Mouse (Mus musculus) hindbrain, embryonic 11.5 days (tissue): Measurements from ENCODE around the gene Hoxa4. TPM values are rescaled to one million over a fixed set of nuclear protein-coding genes. Genes with fewer than 3 reads are reported as not detected.

Experiments
- ATAC-seq: fragments of 200-750 bp; cut with Nextera tagmentation; 2 replicates; pipeline ENCODE4 v1.8.0; 2017; ENCODE audit warnings: mild to moderate bottlenecking, moderate TSS enrichment, moderate library complexity; ENCODE audit not compliant: low FRiP score
- DNase-seq: peaks from one replicate; pipeline ENCODE4 v3.0.0-alpha.2; 2015; ENCODE audit warnings: low spot score
- H3K27ac ChIP-seq: fragments of 300-500 bp; sonication (generic); 2 replicates; pipeline ENCODE4 v1.5.1; 2014; ENCODE audit warnings: mild to moderate bottlenecking, low read depth, low read length
- H3K27me3 ChIP-seq: fragments of 300-500 bp; sonication (generic); 2 replicates; pipeline ENCODE4 v1.6.1; 2014; ENCODE audit warnings: mild to moderate bottlenecking, low read length, moderate library complexity, mixed read lengths; ENCODE audit not compliant: control insufficient read depth, insufficient read depth
- H3K36me3 ChIP-seq: fragments of 300-500 bp; sonication (generic); 2 replicates; pipeline ENCODE4 v1.6.1; 2014; ENCODE audit warnings: mild to moderate bottlenecking, low read length, moderate library complexity, mixed read lengths; ENCODE audit not compliant: control insufficient read depth, insufficient read depth
- H3K4me1 ChIP-seq: fragments of 300-500 bp; sonication (generic); replicated peaks from 2 replicates; pipeline ENCODE4 v1.6.1; 2014; ENCODE audit warnings: low read length, mixed read lengths; ENCODE audit not compliant: control insufficient read depth, insufficient read depth
- H3K4me2 ChIP-seq: fragments of 300-500 bp; sonication (generic); replicated peaks from 2 replicates; pipeline ENCODE4 v1.6.1; 2014; ENCODE audit warnings: mild to moderate bottlenecking, low read depth, low read length
- H3K4me3 ChIP-seq: fragments of 300-500 bp; sonication (generic); 2 replicates; pipeline ENCODE4 v1.5.1; 2014; ENCODE audit warnings: low read depth, low read length
- H3K9ac ChIP-seq: fragments of 300-500 bp; sonication (generic); 2 replicates; pipeline ENCODE4 v1.6.1; 2014; ENCODE audit warnings: low read depth, low read length
- H3K9me3 ChIP-seq: fragments of 300-500 bp; sonication (generic); 2 replicates; pipeline ENCODE4 v1.6.1; 2016; ENCODE audit warnings: low read length; ENCODE audit not compliant: control insufficient read depth
- WGBS: fragments of 180-500 bp; shearing (Covaris S2); extraction: QIAGEN DNeasy Blood & Tissue Kit; methylation state at CpG from one replicate; pipeline ENCODE4 v1.1.7; 2014; 5-methylcytosine and 5-hydroxymethylcytosine counted together
- polyA plus RNA-seq: library from polyadenylated mRNA; unstranded; fragments of >200 nt; fragmentation: Nextera tagmentation; extraction: Ambion mirVana; gene quantifications from 2 replicates; pipeline ENCODE4 v1.2.1, GENCODE M21; 2014

Gene Hoxa4
- polyA plus RNA-seq, 1 experiment from 2014 or later = 12.8 TPM

DNA sequence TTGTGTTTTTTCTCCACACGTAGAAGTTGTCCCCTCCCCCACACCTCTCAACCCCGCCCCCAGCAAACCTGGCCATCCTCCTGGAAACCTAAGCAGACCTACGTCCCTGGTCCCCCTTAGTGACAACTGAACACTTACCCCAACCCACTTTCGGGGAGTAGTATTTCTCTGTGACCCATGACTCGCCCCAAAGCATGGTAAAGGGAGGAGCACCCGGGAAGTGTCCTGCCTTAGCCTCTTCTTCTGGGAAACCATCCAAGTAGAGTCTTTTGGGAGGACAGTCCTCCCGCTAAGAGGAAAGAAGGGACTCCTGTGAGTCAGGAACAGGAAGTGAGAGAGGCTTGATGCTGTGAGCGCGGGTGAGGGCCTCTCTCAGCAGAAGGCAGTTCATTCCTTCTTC, 31.6 kb downstream of the Hoxa4 start:
- H3K9ac ChIP-seq = peak overlapping the region; percentile 84
- DNase-seq (peak; percentile 49), ATAC-seq (no peak)
- H3K4me1 ChIP-seq = no peaks in the 10 kb centered on the region
- 0% methylated on average over 6 of the region's 9 CpGs for WGBS
- H3K9me3 ChIP-seq = no peaks in the 10 kb centered on the region
- H3K4me3 ChIP-seq = peak overlapping the region; percentile 76
- peak overlapping the region; percentile 95 for H3K4me2 ChIP-seq
- peak overlapping the region; percentile 94 for H3K27ac ChIP-seq
- no peaks in the 10 kb centered on the region for H3K36me3 ChIP-seq
- H3K27me3 ChIP-seq = peaks cover 45% of the 10 kb centered on the region

DNA sequence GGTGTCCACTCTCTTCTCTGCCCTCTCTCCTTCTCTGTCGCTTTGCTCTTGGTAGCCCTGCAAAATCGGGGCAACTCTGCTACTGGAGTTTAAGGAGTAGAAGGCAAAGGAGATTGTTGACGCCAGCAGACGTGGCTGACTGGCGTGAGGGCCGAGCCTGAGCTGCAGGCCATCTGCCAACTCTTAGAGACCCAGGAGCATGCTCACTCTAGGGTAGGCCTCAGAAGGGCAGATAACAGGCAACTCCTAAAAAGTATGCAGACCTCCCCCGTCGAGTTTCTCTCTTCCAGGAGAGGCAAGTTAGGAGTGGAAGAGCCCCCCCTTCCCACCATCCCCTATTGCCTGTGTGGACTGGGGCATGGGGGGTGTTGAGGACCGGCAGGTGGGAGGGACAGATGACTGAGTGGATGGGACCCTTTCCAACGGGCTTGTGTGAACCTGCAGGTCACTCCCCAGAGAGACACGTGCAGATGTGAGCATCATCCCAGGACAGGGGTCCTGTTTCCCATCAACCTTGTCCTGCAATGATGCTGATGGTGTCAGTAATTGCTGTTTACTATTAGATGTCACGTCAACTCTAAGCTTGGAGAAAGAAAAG, 32.3 kb downstream of the Hoxa4 start:
- H3K9me3 ChIP-seq = no peaks in the 10 kb centered on the region
- H3K4me2 ChIP-seq = peak overlapping the region; percentile 95
- H3K4me1 ChIP-seq = no peaks in the 10 kb centered on the region
- peak overlapping the region; percentile 94 for H3K27ac ChIP-seq
- DNase-seq (peak; percentile 59), ATAC-seq (0 out of 2 replicates have a peak, but pooled peaks have one; percentile 10)
- peak overlapping the region; percentile 84 for H3K9ac ChIP-seq
- peaks cover 50% of the 10 kb centered on the region for H3K27me3 ChIP-seq
- WGBS = 2% methylated on average over 12 of the region's 12 CpGs
- H3K36me3 ChIP-seq = no peaks in the 10 kb centered on the region
- peak overlapping the region; percentile 76 for H3K4me3 ChIP-seq

GRCm38 (mm10) chr6:52158276-52159051, 33.1 kb downstream of the Hoxa4 start, which contains the start of gene Hoxa1:
Gene Hoxa1, minus strand, starts transcription at chr6:52158317.
- Histone ChIP-seq H3K27me3 (peaks cover 53% of the 10 kb centered on the region), H3K4me1 (no peaks in the 10 kb centered on the region), H3K4me3 (peak within 1 kb of the TSS; percentile 76), H3K9ac (peak within 1 kb of the TSS; percentile 84), H3K36me3 (no peaks in the 10 kb centered on the region), H3K27ac (peak within 1 kb of the TSS; percentile 94), H3K9me3 (no peaks in the 10 kb centered on the region), H3K4me2 (peak within 1 kb of the TSS; percentile 95)
- DNase-seq = peak; percentile 86
- ATAC-seq = peak; percentile 91
- WGBS = under 1% methylated on average over 52 of the region's 55 CpGs

DNA sequence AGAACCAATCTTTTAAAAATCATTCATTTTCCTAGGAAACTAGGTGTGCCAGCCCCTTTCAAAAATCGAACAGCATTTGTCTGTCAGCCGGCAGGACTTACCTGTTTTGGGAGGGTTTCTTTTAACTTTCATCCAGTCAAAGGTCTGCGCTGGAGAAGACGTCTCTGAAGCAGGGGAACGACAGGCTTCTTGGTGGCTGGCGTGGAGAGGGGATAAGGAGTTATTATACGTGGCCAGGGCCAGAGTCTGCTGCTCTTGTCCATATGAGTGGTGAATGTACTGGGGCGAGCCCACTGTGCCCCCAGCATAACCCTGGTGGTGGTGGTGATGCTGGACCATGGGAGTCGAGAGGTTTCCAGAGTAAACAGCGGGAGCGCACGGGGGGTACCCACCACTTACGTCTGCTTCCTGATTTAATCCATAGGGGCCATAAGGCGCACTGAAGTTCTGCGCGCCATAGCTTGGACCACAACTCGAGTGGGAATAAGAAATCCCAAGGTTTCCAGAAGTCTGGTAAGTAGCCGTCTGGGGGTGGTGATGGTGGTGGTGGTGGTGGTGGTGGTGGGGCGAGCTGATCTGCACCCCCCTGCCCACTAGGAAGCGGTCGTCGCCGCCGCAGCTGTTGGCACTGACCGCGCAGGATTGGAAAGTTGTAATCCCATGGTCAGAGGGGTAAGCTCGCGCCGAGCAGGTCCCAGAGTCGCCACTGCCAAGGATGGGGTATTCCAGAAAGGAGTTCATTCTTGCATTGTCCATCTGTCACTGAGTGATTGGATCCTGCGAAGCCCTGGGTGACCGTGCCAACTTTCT, 33.9 kb downstream of the Hoxa4 start:
- H3K4me1 ChIP-seq = no peaks in the 10 kb centered on the region
- peak; percentile 44 for DNase-seq
- peak overlapping the region; percentile 37; the same call in 1 of the 2 replicates for H3K27ac ChIP-seq
- peak overlapping the region; percentile 95 for H3K4me2 ChIP-seq
- no peaks in the 10 kb centered on the region for H3K9me3 ChIP-seq
- peak; percentile 63; the same call in 1 of the 2 replicates for ATAC-seq
- H3K36me3 ChIP-seq = no peaks in the 10 kb centered on the region
- H3K9ac ChIP-seq = peak overlapping the region; percentile 44; the same call in 1 of the 2 replicates
- 1% methylated on average over 32 of the region's 32 CpGs for WGBS
- H3K4me3 ChIP-seq = peak overlapping the region; percentile 76
- peaks cover 56% of the 10 kb centered on the region for H3K27me3 ChIP-seq

DNA sequence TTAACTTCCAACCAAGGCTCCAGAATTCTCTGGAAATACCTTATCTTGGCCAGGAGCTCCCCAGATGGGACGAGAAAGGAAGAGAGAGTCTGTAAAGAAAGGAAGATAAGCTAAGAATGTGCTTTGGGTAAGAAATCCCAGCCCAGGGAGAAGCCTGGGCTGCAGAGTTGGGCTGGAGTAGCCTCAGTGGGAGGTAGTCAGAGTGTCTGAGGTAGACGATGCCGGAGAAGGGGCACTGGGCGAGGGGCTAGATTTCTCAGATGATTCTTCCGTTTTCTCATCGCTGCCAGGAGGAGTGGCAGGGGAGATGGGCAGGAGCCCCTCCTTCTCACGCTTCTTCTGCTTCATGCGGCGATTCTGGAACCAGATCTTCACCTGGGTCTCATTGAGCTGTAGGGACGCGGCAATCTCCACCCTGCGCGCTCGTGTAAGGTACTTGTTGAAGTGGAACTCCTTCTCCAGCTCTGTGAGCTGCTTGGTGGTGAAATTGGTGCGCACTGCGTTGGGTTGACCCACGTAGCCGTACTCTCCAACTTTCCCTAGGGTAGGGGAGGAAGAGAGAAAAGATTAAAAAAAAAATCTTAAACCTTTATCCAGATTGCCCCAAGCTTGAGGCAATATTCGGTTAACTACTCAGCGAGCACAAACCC, 34.9 kb downstream of the Hoxa4 start:
- Histone ChIP-seq H3K9ac (0 out of 2 replicates have a peak overlapping the region, but pooled peaks have one; percentile 20), H3K9me3 (no peaks in the 10 kb centered on the region), H3K27ac (no peak overlapping the region), H3K4me3 (peak overlapping the region; percentile 76), H3K27me3 (peaks cover 62% of the 10 kb centered on the region), H3K4me2 (peak overlapping the region; percentile 95), H3K36me3 (no peaks in the 10 kb centered on the region), H3K4me1 (no peaks in the 10 kb centered on the region)
- peak; percentile 47 for DNase-seq
- whole genome bisulfite sequencing = under 1% methylated on average over 20 of the region's 20 CpGs
- ATAC-seq = no peak

- Histone ChIP-seq H3K9me3 (no peaks in the 10 kb centered on the region), H3K4me3 (no peak overlapping the region)
Observed at GRCm38 (mm10) chr6:52155471-52155870, 36.1 kb downstream of the Hoxa4 start.

GRCm38 (mm10) chr6:52154044-52154443, 37.5 kb downstream of the Hoxa4 start:
- ATAC-seq (no peak), DNase-seq (peak; percentile 37)
- Histone ChIP-seq H3K9ac (no peak overlapping the region), H3K4me2 (peak overlapping the region; percentile 6), H3K36me3 (no peaks in the 10 kb centered on the region), H3K4me1 (no peaks in the 10 kb centered on the region), H3K4me3 (no peak overlapping the region), H3K27me3 (peaks cover 74% of the 10 kb centered on the region), H3K9me3 (no peaks in the 10 kb centered on the region), H3K27ac (no peak overlapping the region)
- WGBS = 10% methylated on average over 5 of the region's 5 CpGs

More at GRCm38 (mm10) chr6:52155471-52155870, 36.1 kb downstream of the Hoxa4 start:
- H3K36me3 ChIP-seq = no peaks in the 10 kb centered on the region
- H3K9ac ChIP-seq = no peak overlapping the region
- DNase-seq (no peak), ATAC-seq (no peak)
- H3K4me2 ChIP-seq = no peak overlapping the region
- H3K27ac ChIP-seq = no peak overlapping the region
- 48% methylated on average over 3 of the region's 3 CpGs for WGBS
- H3K27me3 ChIP-seq = peaks cover 69% of the 10 kb centered on the region
- no peaks in the 10 kb centered on the region for H3K4me1 ChIP-seq

- H3K27ac ChIP-seq = no peak overlapping the region
- no peaks in the 10 kb centered on the region for H3K9me3 ChIP-seq
- ATAC-seq = no peak
- no peaks in the 10 kb centered on the region for H3K36me3 ChIP-seq
- H3K4me2 ChIP-seq = no peak overlapping the region
- H3K4me3 ChIP-seq = no peak overlapping the region
- 1% methylated on average over 6 of the region's 6 CpGs for WGBS
- no peaks in the 10 kb centered on the region for H3K4me1 ChIP-seq
- DNase-seq = no peak
- H3K27me3 ChIP-seq = peaks cover 73% of the 10 kb centered on the region
- no peak overlapping the region for H3K9ac ChIP-seq
Observed at GRCm38 (mm10) chr6:52153270-52153669, 38.3 kb downstream of the Hoxa4 start.
